In genomic region chr7:28568253-28568652, GRCm38 (mm10) we compare ENCODE assay signal across 8 mouse cellular contexts. TPM values are rescaled to one million over a fixed set of nuclear protein-coding genes. Genes with fewer than 3 reads are reported as not detected.
DNase-seq lines count a peak whose midpoint lies in the region; ATAC-seq and TF ChIP-seq lines count a peak whose summit lies in the region.

No protein-coding gene starts in this region.

- H3K27ac ChIP-seq in layer of hippocampus, adult 2 months, result no peak overlapping the region

- peak; percentile 94 for TF ChIP-seq CTCF in layer of hippocampus, adult 2 months (conservative IDR thresholded peaks at IDR 0.05)

- H3K4me3 ChIP-seq in layer of hippocampus, adult 2 months, result no peak overlapping the region

- ATAC-seq in frontal cortex, adult (ENCODE audit: low TSS enrichment), result peak; percentile 21; the same call in 1 of the 2 replicates
- peak; percentile 62 for ATAC-seq in CD4-positive, CD25-positive, alpha-beta regulatory T cell, adult 4 months
- ATAC-seq in megakaryocyte progenitor cell, adult 5-6 weeks (replicated peaks; ENCODE audit: poor library complexity), result peak; percentile 80

- DNase-seq in frontal cortex, postnatal 10 days (ENCODE audit: low spot score in 2 of 2), result no peak
- DNase-seq in cerebellum, adult 11-12 months, result peak; percentile 60
- peak; percentile 64 for DNase-seq in gastrocnemius, postnatal 10 days
- DNase-seq in layer of hippocampus, adult 2 months (ENCODE audit: low spot score in 2 of 2), result peak; percentile 68 to 80
- peak; percentile 55 to 61 for DNase-seq in spleen, postnatal 36 days (ENCODE audit: low spot score in 2 of 2)

RNA-seq across cellular contexts. Expression of gene Nccrp1, which starts 21.2 kb away (rescaled TPM):
- polyA plus RNA-seq in CD4-positive, CD25-positive, alpha-beta regulatory T cell, adult 4 months (2017; shearing (Covaris generic)), result not detected
- total RNA-seq in gastrocnemius, postnatal 10 days (2021), result not detected
- under 1 TPM; 0.23 to 0.47 TPM for total RNA-seq in layer of hippocampus, adult 2 months (2021)
- total RNA-seq in megakaryocyte progenitor cell, adult 5-6 weeks (2015), result not detected in 2 replicates
- not detected in 2 replicates for total RNA-seq in megakaryocyte progenitor cell, adult 5-6 weeks (2017)

RNA-seq across cellular contexts. Expression of gene Sycn, which starts 27.6 kb away (rescaled TPM):
- polyA plus RNA-seq in CD4-positive, CD25-positive, alpha-beta regulatory T cell, adult 4 months (2017; shearing (Covaris generic)), result not detected
- not detected for total RNA-seq in gastrocnemius, postnatal 10 days (2021)
- total RNA-seq in layer of hippocampus, adult 2 months (2021), result not detected
- total RNA-seq in megakaryocyte progenitor cell, adult 5-6 weeks (2015), result not detected in 2 replicates
- total RNA-seq in megakaryocyte progenitor cell, adult 5-6 weeks (2017), result not detected in 2 replicates

RNA-seq across cellular contexts. Expression of gene Samd4b, which starts 29.7 kb away (rescaled TPM):
- polyA plus RNA-seq in CD4-positive, CD25-positive, alpha-beta regulatory T cell, adult 4 months (2017; shearing (Covaris generic)), result 1 to 10 TPM; 7.4 to 7.5 TPM
- 10 to 100 TPM; 24.7 to 27.5 TPM for total RNA-seq in gastrocnemius, postnatal 10 days (2021)
- total RNA-seq in layer of hippocampus, adult 2 months (2021), result 10 to 100 TPM; 67.8 to 70.1 TPM
- total RNA-seq in megakaryocyte progenitor cell, adult 5-6 weeks (2015), result 20.7 TPM in 2 replicates
- 2.7 and 4.3 TPM in 2 replicates for total RNA-seq in megakaryocyte progenitor cell, adult 5-6 weeks (2017)

RNA-seq across cellular contexts. Expression of gene Pak4, which starts 29.7 kb away (rescaled TPM):
- 1 to 10 TPM; 1.9 to 2.1 TPM for polyA plus RNA-seq in CD4-positive, CD25-positive, alpha-beta regulatory T cell, adult 4 months (2017; shearing (Covaris generic))
- total RNA-seq in gastrocnemius, postnatal 10 days (2021), result 1 to 10 TPM; 5.5 to 7.0 TPM
- total RNA-seq in layer of hippocampus, adult 2 months (2021), result 10 to 100 TPM; 13.7 to 16.2 TPM
- total RNA-seq in megakaryocyte progenitor cell, adult 5-6 weeks (2015), result 5.6 and 6.4 TPM in 2 replicates
- 3.3 and 3.9 TPM in 2 replicates for total RNA-seq in megakaryocyte progenitor cell, adult 5-6 weeks (2017)

RNA-seq across cellular contexts. Expression of gene Ifnl3, which starts 45.6 kb away (rescaled TPM):
- not detected for polyA plus RNA-seq in CD4-positive, CD25-positive, alpha-beta regulatory T cell, adult 4 months (2017; shearing (Covaris generic))
- not detected for total RNA-seq in gastrocnemius, postnatal 10 days (2021)
- not detected for total RNA-seq in layer of hippocampus, adult 2 months (2021)
- total RNA-seq in megakaryocyte progenitor cell, adult 5-6 weeks (2015), result not detected in 2 replicates
- total RNA-seq in megakaryocyte progenitor cell, adult 5-6 weeks (2017), result not detected in 2 replicates

Comparison
In these comparisons a context has a peak if more than half of its experiments do, and no peak if none do; other contexts are left out.
1. ATAC-seq: peak in every context shown above with its lines; median percentile 80 in megakaryocyte progenitor cell, adult 5-6 weeks; 62 in CD4-positive, CD25-positive, alpha-beta regulatory T cell, adult 4 months; 21 in frontal cortex, adult.
2. DNase-seq: peak in cerebellum, adult 11-12 months (single experiment), gastrocnemius, postnatal 10 days (single experiment), layer of hippocampus, adult 2 months (2 of 2) and spleen, postnatal 36 days (2 of 2); none in frontal cortex, postnatal 10 days (0 of 2).